Mouse (Mus musculus) liver, adult 2 months (tissue): ENCODE measurements around the gene Ccdc138.

Experiments
- CTCF ChIP-seq: fragments of 200-500 bp; IDR thresholded peaks from 2 replicates; pipeline ENCODE4 v1.5.1; 2011; ENCODE audit warnings: low read depth, low read length, control low read depth
- POLR2A ChIP-seq: fragments of 200-500 bp; IDR thresholded peaks from 2 replicates; pipeline ENCODE4 v1.6.1; 2011; ENCODE audit warnings: low read length, control low read depth; ENCODE audit not compliant: insufficient read depth; ENCODE audit errors: extremely low read depth

GRCm38 (mm10) chr10:58601431-58601901 is 103.7 kb downstream of the Ccdc138 start:
- no peak for TF ChIP-seq CTCF
- no peak for TF ChIP-seq POLR2A
